Mouse (Mus musculus) heart, postnatal 25 days (tissue): Measurements from ENCODE around the gene Pdcd1. TPM values are rescaled to one million over a fixed set of nuclear protein-coding genes. Genes with fewer than 3 reads are reported as not detected.
"Not testable (repeated sequence)": the region's sequence is repeated elsewhere in the genome, so short reads cannot be mapped to it uniquely, and the experiment has no call there.

Experiments used
- DNase-seq: peaks from one replicate; pipeline ENCODE4 v3.0.0; 2022; ENCODE audit warnings: low spot score
- intact Hi-C: fragments of 180-260 bp; cut with DNase I; formaldehyde crosslinking; loops from one replicate; pipeline ENCODE4 v1.15.1; 2025
- total RNA-seq, 2 experiments: library from RNA; stranded (reverse); gene quantifications; 2 replicates each; pipeline ENCODE4 v1.2.3; 2021

Pdcd1 gene
- not detected for total RNA-seq

GRCm38 (mm10) chr1:94052373-94052772 lies at the start of gene Pdcd1:
Gene Pdcd1, minus strand, starts transcription at chr1:94052553.
- intact Hi-C loops: no loop called here

GRCm38 (mm10) chr1:94091788-94092187 lies 39.4 kb upstream of the Pdcd1 start:
- DNase-seq: no peak
- intact Hi-C loops: no loop called here

More at GRCm38 (mm10) chr1:94052373-94052772, at the start of gene Pdcd1:
- no peak for DNase-seq

DNA sequence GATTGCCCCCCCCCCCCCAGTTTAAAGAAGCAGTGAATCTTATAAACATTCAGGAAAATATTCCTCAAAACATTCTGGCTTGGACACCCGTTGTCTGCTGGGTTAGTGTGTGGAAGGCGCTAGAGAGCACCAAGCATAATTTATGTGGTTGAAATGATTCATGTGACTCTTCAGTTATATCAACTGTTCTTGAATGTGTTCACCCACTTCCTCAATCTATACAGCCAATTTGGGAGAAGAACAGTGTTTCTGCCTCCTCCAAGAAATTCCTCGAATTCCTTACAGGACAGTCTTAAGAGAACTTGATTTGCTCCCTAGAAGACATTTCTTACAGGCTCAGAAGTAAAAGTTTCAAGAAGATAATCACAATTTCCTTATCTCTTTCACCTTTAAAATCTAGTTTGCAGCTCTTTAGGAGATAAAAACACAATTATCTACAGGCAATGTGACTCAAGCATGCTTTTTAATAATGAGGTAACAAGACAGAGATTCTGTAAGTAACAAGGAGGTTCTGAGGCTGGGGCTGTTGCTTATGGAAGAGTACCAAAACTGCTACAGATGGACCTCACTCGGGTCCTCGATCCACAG lies 34.1 kb upstream of the Pdcd1 start:
- intact Hi-C loops: no loop called here
- no peak for DNase-seq

DNA sequence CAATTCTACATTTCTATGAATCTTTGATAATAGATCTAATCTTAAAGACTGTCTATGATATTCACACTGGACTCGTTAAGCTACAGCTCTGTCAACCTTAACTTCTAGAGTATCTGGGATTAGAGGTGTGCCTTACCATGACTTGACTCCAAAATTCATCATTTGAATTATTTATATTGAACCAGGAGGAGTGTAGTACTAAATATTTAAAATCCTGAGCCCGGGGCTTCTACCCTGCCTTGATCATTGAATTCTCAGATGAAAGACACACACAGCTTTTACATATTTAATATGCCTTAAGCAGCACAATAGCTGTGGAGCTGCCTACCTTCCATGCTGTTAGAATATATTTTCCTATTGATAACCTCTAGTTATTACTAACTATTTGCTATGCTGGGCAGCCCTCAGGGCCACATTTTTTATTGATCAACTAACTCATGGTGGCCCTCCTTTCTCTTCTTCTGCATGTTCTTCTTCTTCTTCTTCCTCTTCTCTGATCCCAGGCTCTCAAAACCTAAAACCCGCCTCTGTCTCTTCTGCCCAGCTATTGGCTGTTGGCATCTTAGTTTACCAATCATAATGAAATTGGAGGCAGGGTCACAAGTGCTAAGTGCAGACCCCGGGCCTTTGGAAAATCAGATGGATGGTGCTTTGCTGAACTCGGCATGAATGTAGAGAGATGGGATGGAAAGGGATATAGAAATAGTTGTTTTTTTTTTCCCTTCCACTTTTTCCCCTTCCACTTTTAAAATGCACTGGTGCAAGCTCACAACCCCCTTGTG lies 33.2 kb upstream of the Pdcd1 start:
- DNase-seq: no peak
- intact Hi-C loops: no loop called here

DNA sequence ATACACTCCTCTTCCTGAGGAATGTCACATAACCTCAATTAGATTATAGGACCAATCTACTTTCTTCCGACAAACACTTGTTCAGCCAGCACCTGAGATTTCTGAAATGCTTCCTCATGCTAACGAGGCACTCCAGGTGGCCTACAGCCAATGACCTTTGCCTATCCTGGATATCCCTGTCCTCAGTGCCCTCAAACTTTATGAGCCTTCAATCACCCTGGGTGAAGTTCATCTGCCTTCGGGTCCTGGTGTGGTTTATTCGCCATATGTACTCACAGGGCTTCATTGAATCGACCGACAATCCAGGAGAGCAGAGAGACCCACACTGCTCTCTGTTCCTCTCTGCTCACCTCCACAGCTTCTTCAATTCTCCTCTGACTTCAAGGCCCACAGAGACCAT lies 29.4 kb upstream of the Pdcd1 start:
- no peak for DNase-seq
- intact Hi-C loops: no loop called here

- intact Hi-C loops: no loop called here
These were observed 28.8 kb upstream of the Pdcd1 start for GRCm38 (mm10) chr1:94081191-94081590.

DNA sequence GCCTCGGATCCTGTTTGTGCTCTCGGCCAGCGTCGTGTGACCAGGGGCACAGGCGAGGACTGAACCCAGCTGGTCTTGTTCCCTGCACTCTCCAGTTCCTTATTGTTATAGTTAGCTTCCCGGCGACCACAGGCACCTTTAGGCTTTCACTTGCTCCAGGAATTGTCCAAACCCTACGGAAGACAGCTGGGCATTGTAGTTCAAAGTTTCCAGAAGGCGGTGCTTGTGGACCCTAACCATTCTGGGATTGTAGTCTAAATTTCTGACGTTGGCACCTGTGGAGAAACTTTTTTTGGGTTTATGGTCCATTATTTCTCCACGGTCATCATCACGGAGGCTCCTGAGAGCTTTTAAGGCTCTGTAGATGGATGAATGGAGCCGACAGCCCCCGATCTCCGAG lies 28.4 kb upstream of the Pdcd1 start:
- intact Hi-C loops: no loop called here
- no peak for DNase-seq

More at GRCm38 (mm10) chr1:94081191-94081590, 28.8 kb upstream of the Pdcd1 start:
- DNase-seq: no peak

DNA sequence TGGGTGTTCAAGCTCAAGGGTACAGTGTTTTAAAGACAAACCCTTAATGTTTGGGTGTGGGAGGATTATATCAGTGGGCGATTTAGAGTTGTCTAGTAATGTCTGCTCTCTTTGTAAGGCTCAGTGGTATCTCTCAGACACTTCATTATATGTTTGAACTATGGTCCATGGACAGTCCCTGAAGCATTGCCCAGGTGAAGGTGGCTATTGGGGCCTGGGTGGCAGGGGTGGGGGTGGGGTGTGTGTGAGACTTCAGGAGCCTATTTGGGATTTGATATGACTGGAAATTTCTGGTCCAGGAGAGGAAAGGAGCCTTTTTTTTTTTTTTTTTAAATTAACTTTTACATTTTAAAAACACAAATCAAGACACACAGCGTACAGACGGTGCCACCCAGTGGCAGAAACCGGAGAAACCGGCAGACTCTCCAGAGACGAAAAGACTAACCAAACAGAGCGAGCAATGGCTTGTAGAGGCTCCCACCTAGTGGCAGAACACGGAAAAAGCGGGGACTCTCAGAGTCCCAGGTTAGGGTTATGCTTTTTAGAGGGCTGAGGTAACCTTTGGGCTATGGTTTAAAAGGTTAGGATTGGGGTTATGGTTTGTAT lies 26.6 kb upstream of the Pdcd1 start:
- peak; percentile 53 for DNase-seq
- intact Hi-C loops: loop anchor here (1.0 to 10.0 kb wide), 3 partner anchors 44 to 244 kb away; no protein-coding TSS in a partner anchor

DNA sequence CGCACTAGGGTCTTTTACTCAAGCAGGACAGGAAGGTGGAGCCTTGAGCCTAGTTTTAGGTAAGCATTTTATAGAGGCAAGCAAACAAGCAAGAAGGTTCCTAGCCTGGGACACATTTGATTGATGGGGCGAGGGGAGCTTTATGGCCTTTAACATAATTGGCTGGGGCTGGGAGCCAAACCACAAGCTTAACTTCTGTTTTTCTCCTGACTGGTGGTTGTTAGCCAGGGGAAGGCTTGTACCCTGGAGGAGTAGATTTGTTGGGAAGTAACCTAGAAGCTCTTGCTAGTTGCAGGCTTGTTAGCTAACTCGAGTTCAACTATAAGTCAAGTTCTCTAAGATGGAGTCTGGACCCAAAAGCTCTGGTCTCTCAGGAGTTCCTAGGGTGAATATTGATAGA lies 26.0 kb upstream of the Pdcd1 start:
- intact Hi-C loops: loop anchor here (10.0 kb wide), 2 partner anchors 94 to 244 kb away; no protein-coding TSS in a partner anchor
- no peak for DNase-seq

DNA sequence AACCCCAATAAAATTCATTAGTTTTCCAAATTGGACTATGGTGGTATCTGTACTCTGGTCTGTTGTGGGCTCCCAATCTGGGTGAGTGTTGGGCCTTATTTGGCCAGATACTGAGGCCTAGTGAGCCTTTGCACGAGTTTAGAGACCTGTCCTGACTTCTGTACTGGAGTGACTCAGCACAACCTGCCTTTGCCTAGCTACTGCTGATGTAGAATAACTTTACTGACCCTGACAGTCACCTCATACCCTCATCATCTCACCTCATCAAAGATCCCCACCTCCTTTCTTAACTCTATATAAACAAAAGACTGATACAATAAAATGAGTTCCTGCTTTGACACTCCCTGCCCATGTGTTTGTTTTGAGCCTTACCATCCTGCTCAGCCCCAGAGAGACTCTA lies 24.3 kb upstream of the Pdcd1 start:
- no peak for DNase-seq
- intact Hi-C loops: loop anchor here (10.0 kb wide), 2 partner anchors 92 to 242 kb away; no protein-coding TSS in a partner anchor

DNA sequence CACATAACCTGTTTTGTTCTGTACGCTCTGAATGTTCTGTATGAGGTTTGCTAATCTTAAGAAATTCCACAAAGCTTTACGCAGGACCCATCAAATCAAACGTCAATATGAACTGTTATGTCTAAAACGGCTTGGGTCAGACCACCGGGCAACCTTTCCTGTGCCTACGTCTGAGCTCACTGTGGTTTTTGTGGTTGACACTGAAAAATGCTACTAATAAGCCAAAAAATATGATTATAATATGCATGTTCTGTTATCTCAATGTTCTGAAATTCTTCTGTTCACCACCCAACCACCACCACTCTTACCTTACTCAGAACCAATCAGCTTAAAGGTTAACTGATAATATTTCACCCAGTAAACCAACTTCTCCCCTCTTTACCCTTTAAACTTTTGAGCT lies 22.4 kb upstream of the Pdcd1 start:
- intact Hi-C loops: loop anchor here (10.0 kb wide), 2 partner anchors 90 to 240 kb away; no protein-coding TSS in a partner anchor
- no peak for DNase-seq

DNA sequence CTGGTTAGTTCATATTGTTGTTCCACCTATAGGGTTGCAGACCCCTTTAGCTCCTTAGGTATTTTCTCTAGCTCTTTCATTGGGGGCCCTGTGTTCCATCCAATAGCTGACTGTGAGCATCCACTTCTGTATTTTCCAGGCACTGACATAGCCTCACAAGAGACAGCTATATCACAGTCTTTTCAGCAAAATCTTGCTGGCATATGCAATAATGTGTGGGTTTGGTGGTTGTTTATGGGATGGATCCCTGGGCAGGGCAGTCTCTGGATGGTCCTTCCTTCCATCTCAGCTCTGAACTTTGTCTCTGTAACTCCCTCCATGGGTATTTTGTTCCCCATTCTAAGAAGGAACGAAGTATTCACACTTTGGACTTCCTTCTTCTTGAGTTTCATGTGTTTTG lies 5.9 kb upstream of the Pdcd1 start:
- DNase-seq, intact Hi-C loops: not testable (repeated sequence)

DNA sequence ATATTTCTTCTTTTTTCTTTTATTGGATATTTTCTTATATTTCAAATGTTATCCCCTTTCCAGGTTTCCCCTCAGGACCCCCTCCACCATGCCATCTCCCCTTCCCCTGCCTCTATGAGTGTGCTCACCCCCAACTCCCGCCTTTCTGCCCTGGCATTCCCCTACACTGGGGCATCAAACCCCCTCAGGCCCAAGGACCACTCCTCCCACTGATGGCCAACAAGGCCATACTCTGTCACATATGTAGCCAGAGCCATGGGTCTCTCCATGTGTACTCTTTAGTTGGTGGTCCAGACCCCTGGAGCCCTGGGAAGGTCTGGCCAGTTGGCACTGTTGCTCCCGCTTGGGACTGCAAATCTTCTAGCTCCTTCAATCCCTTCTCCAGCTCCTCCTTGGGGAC lies 5.0 kb upstream of the Pdcd1 start:
- intact Hi-C loops: no loop called here
- DNase-seq: no peak

DNA sequence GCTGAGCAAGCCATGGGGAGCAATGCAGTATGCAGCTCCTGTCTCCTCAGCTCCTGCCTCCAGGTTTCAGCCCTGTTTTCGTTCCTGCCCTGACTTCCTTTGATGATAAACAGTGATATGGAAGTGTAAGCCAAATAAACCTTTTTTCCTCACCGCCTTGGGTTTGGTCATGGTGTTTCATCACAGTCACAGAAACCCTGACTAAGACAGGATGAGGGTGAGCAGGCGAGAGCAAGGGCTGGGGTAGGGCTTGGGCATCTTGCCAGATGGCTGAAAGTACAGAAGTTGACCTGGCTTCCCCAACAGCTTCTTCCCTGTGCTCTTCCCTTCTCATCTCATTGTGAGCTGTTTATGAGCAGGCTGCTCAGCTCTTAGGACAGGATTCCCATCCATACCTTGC lies 3.6 kb upstream of the Pdcd1 start:
- DNase-seq: no peak
- intact Hi-C loops: no loop called here

GRCm38 (mm10) chr1:94054481-94054880 lies 2.1 kb upstream of the Pdcd1 start:
- DNase-seq: no peak
- intact Hi-C loops: no loop called here

DNA sequence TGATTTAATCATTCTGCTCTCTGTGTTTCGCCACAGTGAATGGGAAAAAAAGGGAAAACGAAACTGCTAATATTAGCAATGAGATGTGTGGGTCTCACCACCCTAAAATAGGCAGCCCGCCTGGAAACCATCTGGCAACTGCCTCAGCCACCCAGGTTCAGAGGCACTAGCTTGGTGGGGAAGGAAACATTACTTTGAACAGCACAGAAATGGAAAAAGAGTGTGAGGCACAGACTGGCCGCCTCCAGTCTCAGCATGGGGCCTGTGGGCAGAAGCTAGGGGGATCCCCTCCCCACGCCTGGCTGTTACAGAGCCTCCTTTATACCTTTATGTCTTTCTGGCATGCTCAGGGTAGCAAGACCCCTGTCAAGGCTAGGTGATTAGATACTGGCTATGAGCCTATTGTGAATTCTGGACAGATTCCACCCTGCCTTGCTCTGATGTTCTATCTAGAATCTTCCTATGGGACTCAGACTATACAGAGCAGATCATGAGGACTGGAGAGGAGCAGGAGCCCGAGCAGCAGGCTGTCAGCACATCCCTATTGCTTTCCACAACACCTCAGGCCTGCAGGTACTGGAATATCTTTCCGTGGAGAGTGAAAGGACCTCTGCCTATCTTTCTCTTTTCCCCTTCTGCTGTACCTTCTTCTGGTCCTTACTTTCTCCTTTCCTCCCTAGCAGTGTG lies 1.3 kb upstream of the Pdcd1 start:
- no peak for DNase-seq
- intact Hi-C loops: no loop called here

GRCm38 (mm10) chr1:94051104-94051503 lies 1.2 kb downstream of the Pdcd1 start:
- intact Hi-C loops: no loop called here
- DNase-seq: no peak

DNA sequence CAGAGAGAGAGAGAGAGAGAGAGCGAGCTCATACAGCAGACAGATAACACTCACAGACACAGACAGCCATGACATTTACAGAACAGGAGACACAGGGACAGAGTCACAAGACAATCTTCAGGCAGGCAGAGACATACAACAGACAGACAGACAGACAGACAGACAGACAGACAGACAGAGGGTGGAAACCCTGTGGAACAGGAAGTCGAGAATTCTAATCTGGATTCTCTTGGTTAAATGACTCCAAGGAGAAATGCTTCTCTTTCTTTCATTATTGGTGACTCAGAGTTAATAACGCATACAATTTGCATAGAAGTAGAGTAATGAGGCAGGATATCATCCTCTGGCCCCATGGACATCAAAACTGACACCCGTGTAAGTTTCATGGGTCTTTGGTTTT lies 5.8 kb downstream of the Pdcd1 start:
- DNase-seq: no peak
- intact Hi-C loops: no loop called here

DNA sequence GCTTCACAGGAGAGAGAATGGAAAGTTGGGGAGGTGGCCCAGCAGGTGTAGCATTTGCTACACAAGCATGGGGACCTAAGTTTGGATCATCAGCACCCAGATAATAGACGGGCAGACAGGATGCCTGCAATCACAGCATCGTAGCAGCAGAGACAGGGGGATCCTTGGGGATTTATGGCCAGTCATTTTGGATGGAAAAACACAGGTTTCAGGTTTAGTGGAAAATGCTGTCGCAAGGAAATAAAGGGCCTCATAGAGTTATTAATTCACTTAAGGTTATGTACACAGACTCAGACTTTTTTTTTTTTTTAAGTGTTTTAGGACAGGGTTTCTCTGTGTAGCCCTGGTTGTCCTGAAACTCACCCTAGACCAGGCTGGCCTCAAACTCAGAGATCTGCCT lies 6.8 kb downstream of the Pdcd1 start:
- intact Hi-C loops: no loop called here

GRCm38 (mm10) chr1:94040391-94040790 lies 12.0 kb downstream of the Pdcd1 start:
- intact Hi-C loops: no loop called here
- DNase-seq: no peak

More for the DNA sequence above, 6.8 kb downstream of the Pdcd1 start:
- no peak for DNase-seq
